Mouse (Mus musculus) liver, postnatal 0 days (tissue): Measurements from ENCODE around the gene Dynlt1f. TPM values are rescaled to one million over a fixed set of nuclear protein-coding genes. Genes with fewer than 3 reads are reported as not detected.
"Not testable (repeated sequence)": the region's sequence is repeated elsewhere in the genome, so short reads cannot be mapped to it uniquely, and the experiment has no call there.

Experiments used
- ATAC-seq: fragments of 200-750 bp; cut with Nextera tagmentation; 2 replicates; pipeline ENCODE4 v1.8.0; 2017; ENCODE audit warnings: mild to moderate bottlenecking, moderate library complexity
- DNase-seq: peaks from one replicate; pipeline ENCODE4 v3.0.0-alpha.2; 2016
- H3K27ac ChIP-seq: fragments of 300-500 bp; sonication (generic); 2 replicates; pipeline ENCODE4 v1.5.1; 2014; ENCODE audit warnings: antibody characterized with exemption, moderate library complexity, mild to moderate bottlenecking, low read depth
- H3K27me3 ChIP-seq: fragments of 300-500 bp; sonication (generic); 2 replicates; pipeline ENCODE4 v1.6.1; 2014; ENCODE audit warnings: low read length, control low read depth, mixed read lengths; ENCODE audit not compliant: insufficient read depth
- H3K36me3 ChIP-seq: fragments of 300-500 bp; sonication (generic); replicated peaks from 2 replicates; pipeline ENCODE4 v1.6.1; 2014; ENCODE audit warnings: mild to moderate bottlenecking, control low read depth, low read length, moderate library complexity, mixed read lengths; ENCODE audit not compliant: insufficient read depth
- H3K4me1 ChIP-seq: fragments of 300-500 bp; sonication (generic); 2 replicates; pipeline ENCODE4 v1.6.1; 2014; ENCODE audit warnings: antibody characterized with exemption, mild to moderate bottlenecking, control low read depth; ENCODE audit not compliant: insufficient read depth
- H3K4me2 ChIP-seq: fragments of 300-500 bp; sonication (generic); 2 replicates; pipeline ENCODE4 v1.6.1; 2014; ENCODE audit warnings: low read depth, mild to moderate bottlenecking, low read length, moderate library complexity, mixed read lengths
- H3K4me3 ChIP-seq: fragments of 300-500 bp; sonication (generic); 2 replicates; pipeline ENCODE4 v1.5.1; 2014; ENCODE audit warnings: low read depth, low read length
- H3K9ac ChIP-seq: fragments of 300-500 bp; sonication (generic); replicated peaks from 2 replicates; pipeline ENCODE4 v1.6.1; 2014; ENCODE audit warnings: mild to moderate bottlenecking, moderate library complexity
- H3K9me3 ChIP-seq: fragments of 300-500 bp; sonication (generic); 2 replicates; pipeline ENCODE4 v1.6.1; 2016; ENCODE audit warnings: mild to moderate bottlenecking, control low read depth, low read length, mixed read lengths
- CTCF ChIP-seq: sonication (generic); IDR thresholded peaks from 2 replicates; pipeline ENCODE4 v1.5.1; 2016; ENCODE audit warnings: antibody characterized with exemption, low read depth
- EP300 ChIP-seq: IDR thresholded peaks from 2 replicates; pipeline ENCODE4 v1.6.1; 2016; ENCODE audit warnings: antibody characterized with exemption, low read depth, mild to moderate bottlenecking
- WGBS: fragments of 180-500 bp; shearing (Covaris S2); extraction: QIAGEN DNeasy Blood & Tissue Kit; methylation state at CpG from one replicate; pipeline ENCODE4 v1.1.7; 2014; ENCODE audit not compliant: insufficient replicate concordance; 5-methylcytosine and 5-hydroxymethylcytosine counted together
- polyA plus RNA-seq: library from polyadenylated mRNA; unstranded; fragments of >200 nt; fragmentation: Nextera tagmentation; extraction: Ambion mirVana; gene quantifications from 2 replicates; pipeline ENCODE4 v1.2.1, GENCODE M21; 2015

The Dynlt1f gene
- polyA plus RNA-seq, 1 experiment from 2014 or later = 52.8 TPM

DNA sequence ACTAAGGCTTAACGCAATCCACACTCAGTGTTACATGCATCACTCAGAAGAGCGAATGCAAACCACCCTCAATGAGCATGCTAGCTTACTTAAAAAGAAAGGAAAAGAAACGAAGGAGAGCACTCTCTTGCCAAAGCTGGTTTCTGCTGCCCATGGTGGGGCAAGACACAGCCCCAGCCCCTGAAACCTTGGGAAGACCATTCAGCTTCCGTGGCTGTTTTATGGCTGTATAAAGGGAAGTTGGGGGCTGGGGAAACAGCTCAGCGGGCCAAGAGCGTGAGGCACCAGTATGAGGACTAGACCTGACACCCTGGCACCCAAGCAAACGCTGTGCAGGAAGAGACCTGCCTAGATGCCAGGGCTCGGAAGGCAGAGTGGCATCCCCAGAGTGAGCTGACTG is 17.3 kb downstream of the Dynlt1f start:
- not testable (repeated sequence) for H3K36me3 ChIP-seq, H3K9me3 ChIP-seq, H3K4me3 ChIP-seq, H3K27me3 ChIP-seq, H3K9ac ChIP-seq, ATAC-seq, H3K27ac ChIP-seq, H3K4me1 ChIP-seq, H3K4me2 ChIP-seq, DNase-seq
- WGBS = 68% methylated on average over 8 of the region's 8 CpGs

DNA sequence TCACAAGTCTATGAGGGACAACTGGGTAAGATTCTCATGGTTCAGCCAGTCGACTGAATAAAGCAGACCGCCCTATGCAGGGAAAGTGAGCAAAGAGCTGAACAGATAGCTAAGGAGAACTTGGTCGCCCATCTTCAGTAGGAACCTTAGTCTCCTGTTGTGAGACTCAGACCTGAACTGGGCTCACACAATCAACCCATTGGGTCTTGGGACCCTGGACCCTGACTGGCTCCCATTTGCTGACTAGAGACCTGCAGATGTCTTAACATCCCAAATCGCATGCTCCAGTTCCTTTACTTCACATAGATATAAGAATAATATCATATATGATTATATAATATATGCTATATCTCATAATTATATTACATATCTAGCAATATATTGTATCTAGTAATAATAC is 18.3 kb downstream of the Dynlt1f start:
- not testable (repeated sequence) for H3K4me2 ChIP-seq, H3K9ac ChIP-seq, H3K9me3 ChIP-seq, H3K27me3 ChIP-seq, ATAC-seq, H3K4me3 ChIP-seq, H3K27ac ChIP-seq, DNase-seq, H3K4me1 ChIP-seq, H3K36me3 ChIP-seq
- 85% methylated on average over 4 of the region's 4 CpGs for WGBS

DNA sequence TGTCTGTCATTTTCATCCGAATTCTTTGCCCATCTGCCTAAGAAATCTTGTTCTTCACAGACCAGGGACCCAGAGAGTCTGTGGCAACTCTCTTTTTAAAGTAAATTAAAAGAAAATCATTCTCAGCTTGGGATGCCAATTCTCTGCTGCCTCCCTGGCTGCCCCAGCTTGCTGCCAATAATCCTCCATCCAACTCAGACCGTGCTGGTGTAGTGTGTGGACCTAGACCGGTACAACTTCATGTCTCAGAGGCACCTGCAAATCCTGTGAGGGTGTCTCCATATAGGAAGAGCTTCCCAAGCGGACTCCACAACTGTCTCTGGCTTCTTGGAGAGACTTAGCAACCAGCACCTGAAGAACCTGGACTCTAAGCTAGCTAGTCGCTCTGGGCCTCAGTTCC is 18.8 kb downstream of the Dynlt1f start:
- H3K9me3 ChIP-seq = no peaks in the 10 kb centered on the region
- no peak overlapping the region for H3K4me2 ChIP-seq
- ATAC-seq (no peak), DNase-seq (no peak)
- H3K9ac ChIP-seq = no peak overlapping the region
- WGBS = 70% methylated on average over 5 of the region's 5 CpGs
- H3K36me3 ChIP-seq = no peaks in the 10 kb centered on the region
- no peaks in the 10 kb centered on the region for H3K4me1 ChIP-seq
- no peak overlapping the region for H3K27ac ChIP-seq
- no peaks in the 10 kb centered on the region for H3K27me3 ChIP-seq
- no peak overlapping the region for H3K4me3 ChIP-seq
- TF ChIP-seq EP300 = no peak
- TF ChIP-seq CTCF = no peak

DNA sequence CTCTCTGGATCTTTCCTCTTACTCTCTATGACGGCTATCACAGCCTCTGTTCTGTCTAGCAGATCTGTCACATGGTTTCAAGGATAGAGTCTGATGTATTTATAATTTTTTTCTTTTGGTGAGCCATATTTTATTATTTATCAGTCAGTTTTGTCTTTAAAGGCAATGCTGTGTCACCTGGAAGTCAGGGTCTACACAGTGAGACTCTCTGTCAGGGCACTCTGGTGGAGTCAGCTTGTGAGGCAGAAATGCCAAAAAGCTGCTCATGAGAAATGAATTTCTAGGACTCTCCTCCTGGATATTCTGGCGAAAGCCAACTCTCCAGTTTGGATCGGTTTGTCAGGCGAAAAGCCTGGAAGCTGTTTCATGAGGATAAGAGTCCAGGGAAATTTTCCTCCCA is 19.9 kb downstream of the Dynlt1f start:
- H3K4me1 ChIP-seq, H3K27ac ChIP-seq, H3K4me3 ChIP-seq, DNase-seq, H3K4me2 ChIP-seq, H3K9ac ChIP-seq, H3K36me3 ChIP-seq, H3K27me3 ChIP-seq, ATAC-seq, H3K9me3 ChIP-seq: not testable (repeated sequence)
- WGBS = 86% methylated on average over 1 of the region's 4 CpGs

DNA sequence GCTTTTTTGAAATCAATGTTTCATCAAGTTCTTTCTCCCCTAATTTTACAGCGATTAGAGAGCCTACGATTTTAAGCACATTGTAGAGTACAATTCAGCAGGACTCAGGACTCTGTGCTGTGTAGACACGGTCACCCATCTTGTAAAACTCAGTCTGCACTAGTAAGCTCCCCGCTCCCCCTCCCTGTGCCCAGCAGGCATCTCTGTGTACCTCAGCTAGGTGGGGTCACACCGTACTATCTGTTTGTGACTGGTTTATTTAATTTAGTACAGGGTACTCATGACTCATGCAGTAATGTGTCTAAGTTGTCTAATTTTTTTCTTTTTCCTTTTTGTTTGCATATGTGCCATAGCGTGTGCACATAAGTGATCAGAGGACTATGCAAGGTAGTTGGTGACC is 22.9 kb downstream of the Dynlt1f start:
- H3K9ac ChIP-seq, H3K9me3 ChIP-seq, H3K27ac ChIP-seq, ATAC-seq, H3K4me1 ChIP-seq, H3K4me3 ChIP-seq, H3K36me3 ChIP-seq, H3K27me3 ChIP-seq, DNase-seq, H3K4me2 ChIP-seq: not testable (repeated sequence)
- WGBS = 86% methylated on average over 6 of the region's 6 CpGs

DNA sequence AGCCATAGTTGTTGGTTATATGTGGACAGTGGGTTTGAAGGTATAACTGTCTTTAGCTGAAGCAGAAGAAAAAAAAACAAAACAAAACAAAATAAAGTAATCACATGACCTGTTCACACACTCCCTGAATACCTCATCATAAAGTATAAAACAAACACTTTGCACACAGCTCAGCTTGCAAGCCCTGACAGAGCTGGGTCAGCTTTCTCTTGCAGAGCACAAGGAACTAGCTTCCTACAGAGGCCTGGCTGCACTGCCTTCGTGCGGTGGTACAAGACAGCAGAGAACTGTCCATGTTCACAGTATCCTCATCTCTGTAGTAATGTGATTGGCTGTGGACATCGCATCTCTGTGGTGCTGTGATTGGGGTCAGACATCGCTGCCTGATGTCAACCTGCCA is 25.3 kb downstream of the Dynlt1f start:
- H3K9ac ChIP-seq, H3K9me3 ChIP-seq, H3K27ac ChIP-seq, H3K27me3 ChIP-seq, H3K4me3 ChIP-seq, H3K36me3 ChIP-seq, ATAC-seq, H3K4me1 ChIP-seq, DNase-seq, H3K4me2 ChIP-seq: not testable (repeated sequence)
- WGBS = 87% methylated on average over 4 of the region's 4 CpGs

DNA sequence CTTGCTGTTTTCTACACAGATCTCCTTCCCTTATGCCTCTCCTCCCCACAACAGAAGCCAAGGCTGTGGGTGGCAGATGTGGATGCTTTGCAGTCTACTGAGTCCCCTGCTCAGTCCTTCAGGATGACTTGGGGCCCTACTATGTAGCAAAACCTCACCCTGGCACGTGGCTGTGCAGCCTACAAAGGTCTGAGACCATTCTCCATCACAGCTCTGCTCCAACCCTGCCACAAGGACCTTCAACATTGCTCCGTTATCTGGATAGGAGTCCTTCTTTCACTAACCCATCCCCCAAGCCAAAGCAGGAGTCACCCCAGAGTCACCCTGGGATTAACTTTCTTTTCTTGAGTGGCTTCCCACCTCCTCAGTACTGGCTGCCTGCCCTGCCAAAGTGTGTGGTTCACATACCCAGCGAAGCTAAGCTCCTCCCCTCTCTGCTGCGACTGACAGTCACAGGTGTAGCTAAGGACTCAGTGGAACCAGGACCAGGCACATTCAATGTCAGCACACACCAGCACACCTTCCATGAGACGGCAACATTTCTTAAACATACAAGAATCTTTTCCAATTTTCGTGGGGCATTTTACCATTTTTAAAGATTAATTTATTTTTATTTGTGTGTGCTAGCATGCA is 30.7 kb downstream of the Dynlt1f start:
- not testable (repeated sequence) for H3K27me3 ChIP-seq, H3K36me3 ChIP-seq, ATAC-seq, H3K27ac ChIP-seq, H3K9ac ChIP-seq, H3K9me3 ChIP-seq, H3K4me1 ChIP-seq, H3K4me3 ChIP-seq, DNase-seq, H3K4me2 ChIP-seq
- 23% methylated on average over 1 of the region's 6 CpGs for WGBS

DNA sequence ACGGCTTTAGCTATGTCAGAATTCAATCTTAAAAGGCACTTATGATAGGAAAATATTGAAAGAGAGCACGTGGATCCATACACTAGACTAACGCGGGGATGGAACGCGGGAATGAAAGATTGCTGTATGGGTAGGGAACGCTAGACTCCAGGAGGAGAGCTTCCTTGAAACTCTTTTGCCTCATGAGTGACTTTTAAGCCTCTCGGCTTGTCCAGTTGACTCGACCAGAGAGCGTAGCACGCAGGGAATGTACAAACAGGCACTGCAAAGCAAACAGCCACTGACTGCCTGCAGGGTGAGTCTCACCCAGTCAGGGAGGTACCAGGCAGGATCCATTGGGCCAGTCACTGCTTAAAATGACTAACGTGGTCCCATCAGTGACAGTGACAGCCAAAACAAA is 33.7 kb downstream of the Dynlt1f start:
- not testable (repeated sequence) for ATAC-seq, H3K27ac ChIP-seq, H3K4me2 ChIP-seq, H3K4me3 ChIP-seq, H3K9me3 ChIP-seq, H3K9ac ChIP-seq, H3K27me3 ChIP-seq, DNase-seq, H3K36me3 ChIP-seq, H3K4me1 ChIP-seq
- 81% methylated on average over 11 of the region's 12 CpGs for whole genome bisulfite sequencing

DNA sequence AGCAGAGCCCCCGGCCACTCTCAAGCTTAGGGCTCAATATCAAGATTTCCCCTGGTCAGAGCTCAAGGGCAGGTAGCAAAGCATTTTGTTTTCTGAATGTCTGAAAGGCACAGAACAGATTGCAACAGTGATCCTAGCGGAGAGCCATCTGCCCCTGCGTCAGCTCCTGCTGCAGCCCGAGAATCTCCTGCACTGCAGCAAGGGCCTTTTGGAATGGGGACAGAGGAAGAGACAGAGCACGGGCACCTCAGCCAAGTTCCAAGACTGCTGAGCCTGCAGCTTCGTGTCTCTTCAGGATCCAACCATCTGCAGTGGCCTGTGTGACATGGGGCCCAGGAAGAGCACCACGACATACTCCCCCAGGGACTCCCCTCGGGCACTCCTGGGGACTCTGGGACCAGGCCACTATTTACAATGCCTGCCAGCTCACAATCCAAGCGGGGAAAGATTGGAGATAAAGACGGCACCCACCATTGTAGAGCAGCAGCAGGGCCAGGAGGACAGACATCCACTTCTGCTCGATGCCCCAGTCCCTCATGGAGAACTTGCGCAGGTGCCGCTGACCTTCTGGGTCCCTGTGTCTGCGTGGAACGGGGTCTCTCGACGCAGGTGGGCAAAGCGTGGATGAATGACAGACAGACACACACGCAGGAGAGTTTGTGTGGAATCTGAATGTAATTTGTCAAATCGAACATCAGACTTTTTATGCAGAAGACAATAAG is 34.8 kb downstream of the Dynlt1f start:
- not testable (repeated sequence) for H3K4me2 ChIP-seq, ATAC-seq, H3K27me3 ChIP-seq, H3K4me3 ChIP-seq, DNase-seq, H3K4me1 ChIP-seq, H3K9me3 ChIP-seq, H3K36me3 ChIP-seq, H3K9ac ChIP-seq, H3K27ac ChIP-seq
- WGBS = 70% methylated on average over 17 of the region's 20 CpGs

GRCm38 (mm10) chr17:6620035-6620434 is 35.7 kb downstream of the Dynlt1f start:
- not testable (repeated sequence) for H3K27ac ChIP-seq, H3K9ac ChIP-seq, ATAC-seq, H3K4me2 ChIP-seq, DNase-seq, H3K27me3 ChIP-seq, H3K36me3 ChIP-seq, H3K9me3 ChIP-seq, H3K4me3 ChIP-seq, H3K4me1 ChIP-seq
- WGBS = 60% methylated on average over 5 of the region's 6 CpGs
